In the genomic region with DNA sequence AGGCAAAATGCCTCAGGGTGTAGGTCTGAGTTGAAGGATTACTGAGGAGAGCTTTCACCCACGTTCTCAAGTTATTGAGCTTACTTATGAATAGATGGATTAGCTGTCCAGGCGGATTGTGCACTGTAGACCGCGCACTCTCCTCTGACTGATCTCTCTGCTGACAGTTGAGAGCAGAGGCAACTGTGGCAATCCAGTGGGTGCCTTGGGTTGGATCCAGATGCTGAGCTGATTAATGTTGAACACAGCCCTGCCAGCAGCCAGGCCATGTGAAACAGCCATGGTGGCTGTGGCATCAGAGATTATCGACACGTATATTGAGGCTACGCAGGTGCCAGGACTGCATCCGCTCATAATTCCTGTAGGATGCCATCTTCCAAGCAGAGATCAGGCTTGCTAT, we compare ENCODE assay signal across 20 mouse cellular contexts. TPM values are rescaled to one million over a fixed set of nuclear protein-coding genes. Genes with fewer than 3 reads are reported as not detected.
"Had no signal": no experiment of that assay in that cellular context is flagged by ENCODE, and none has a peak within 500 bp of the region (broad histone marks: within the 10 kb centered on the region; RNA-seq: fewer than 3 reads in every experiment).

No protein-coding gene starts in this region.

- H3K27me3 ChIP-seq: lung, embryonic 15.5 days; megakaryocyte, embryonic 14.5 days; midbrain, embryonic 15.5 days; neural tube, embryonic 12.5 days had no signal

- H3K4me3 ChIP-seq: lung, embryonic 15.5 days; megakaryocyte, embryonic 14.5 days; midbrain, embryonic 13.5 days; midbrain, embryonic 15.5 days; neural tube, embryonic 12.5 days had no signal

- DNase-seq: lung, adult 2 months; lung, postnatal 14 days; lung, postnatal 36 days; right cerebral cortex, postnatal 25 days; right cerebral cortex, postnatal 4 days; spleen, adult 18-20 months; thymus, adult 18-20 months; thymus, postnatal 14 days; thymus, postnatal 36 days had no signal

- H3K36me3 ChIP-seq: lung, embryonic 15.5 days; midbrain, embryonic 13.5 days; midbrain, embryonic 15.5 days; neural tube, embryonic 12.5 days had no signal

- H3K9me3 ChIP-seq: lung, embryonic 15.5 days; midbrain, embryonic 13.5 days; midbrain, embryonic 15.5 days; neural tube, embryonic 12.5 days had no signal

- H3K4me2 ChIP-seq: lung, embryonic 15.5 days; midbrain, embryonic 11.5 days; midbrain, embryonic 13.5 days; midbrain, embryonic 15.5 days; neural tube, embryonic 12.5 days had no signal

- H3K4me1 ChIP-seq: megakaryocyte, embryonic 14.5 days; midbrain, embryonic 13.5 days; midbrain, embryonic 15.5 days; neural tube, embryonic 12.5 days had no signal

- ATAC-seq: lung, postnatal 0 days; midbrain, embryonic 13.5 days; midbrain, embryonic 15.5 days had no signal

- H3K27ac ChIP-seq: lung, embryonic 15.5 days; macrophage; midbrain, embryonic 13.5 days; midbrain, embryonic 15.5 days; neural tube, embryonic 12.5 days had no signal

- H3K9ac ChIP-seq: lung, embryonic 15.5 days; midbrain, embryonic 13.5 days; midbrain, embryonic 15.5 days; neural tube, embryonic 12.5 days had no signal

RNA-seq across cellular contexts. Expression of a gene that starts 53.6 kb away (rescaled TPM):
- total RNA-seq: midbrain, postnatal 0 days; monocyte, adult 5-6 weeks; neutrophil, adult 5-6 weeks had no signal
- polyA plus RNA-seq: macrophage had no signal
